ENCODE assay signal across 26 mouse cellular contexts in the genomic region with DNA sequence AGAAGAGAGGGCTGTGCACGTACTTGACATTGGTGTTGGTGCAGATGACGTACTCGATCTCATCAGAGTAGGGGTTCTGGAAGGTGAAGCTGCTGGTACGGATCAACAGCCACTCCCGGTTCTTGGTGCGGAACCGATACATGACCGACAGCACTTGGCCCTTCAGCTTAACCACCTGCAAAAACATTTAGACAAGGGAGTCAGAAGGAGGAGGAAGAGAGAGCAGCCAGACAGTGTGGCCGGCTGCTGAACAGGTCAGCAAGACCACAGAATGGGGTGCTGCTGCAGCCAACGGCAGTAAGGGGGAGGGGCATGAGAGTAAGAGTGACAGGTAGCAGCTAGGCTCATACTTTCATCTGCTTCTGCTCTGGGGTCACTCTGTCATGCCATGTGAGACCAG.
"Had no signal": no experiment of that assay in that cellular context is flagged by ENCODE, and none has a peak within 500 bp of the region (broad histone marks: within the 10 kb centered on the region; RNA-seq: fewer than 3 reads in every experiment).

No protein-coding gene starts in this region.

- H3K9ac ChIP-seq: heart, embryonic 12.5 days; hindbrain, embryonic 12.5 days; hindbrain, embryonic 14.5 days; intestine, embryonic 15.5 days; limb, embryonic 12.5 days; liver, embryonic 13.5 days; liver, embryonic 15.5 days had no signal

- ATAC-seq: hindbrain, embryonic 16.5 days; inflammation-experienced regulatory T-cells, adult 6 months; intestine, embryonic 15.5 days; intestine, postnatal 0 days had no signal

- H3K27ac ChIP-seq: gastrocnemius, adult 2 months; heart, embryonic 10.5 days; hindbrain, embryonic 10.5 days; hindbrain, embryonic 12.5 days; hindbrain, embryonic 14.5 days; intestine, embryonic 15.5 days; layer of hippocampus, adult 2 months; left cerebral cortex, adult 2 months; limb, embryonic 10.5 days; limb, embryonic 12.5 days; liver, embryonic 13.5 days; liver, embryonic 15.5 days had no signal

- H3K4me1 ChIP-seq: hindbrain, embryonic 10.5 days; hindbrain, embryonic 12.5 days; intestine, embryonic 15.5 days; limb, embryonic 10.5 days; limb, embryonic 12.5 days; liver, embryonic 13.5 days; liver, embryonic 15.5 days had no signal

- H3K4me2 ChIP-seq: heart, embryonic 12.5 days; hindbrain, embryonic 12.5 days; hindbrain, embryonic 14.5 days; intestine, embryonic 15.5 days; limb, embryonic 12.5 days; liver, embryonic 11.5 days; liver, embryonic 13.5 days; liver, embryonic 15.5 days had no signal

- H3K27me3 ChIP-seq: heart, embryonic 12.5 days; hindbrain, embryonic 12.5 days; intestine, embryonic 15.5 days; limb, embryonic 12.5 days; liver, embryonic 13.5 days; liver, embryonic 15.5 days had no signal

- H3K4me3 ChIP-seq: gastrocnemius, adult 2 months; heart, embryonic 10.5 days; heart, embryonic 12.5 days; hindbrain, embryonic 10.5 days; hindbrain, embryonic 12.5 days; intestine, embryonic 15.5 days; layer of hippocampus, adult 2 months; left cerebral cortex, adult 2 months; limb, embryonic 10.5 days; limb, embryonic 12.5 days; liver, embryonic 13.5 days; liver, embryonic 15.5 days had no signal

- H3K36me3 ChIP-seq: heart, embryonic 10.5 days; heart, embryonic 12.5 days; intestine, embryonic 15.5 days; liver, embryonic 13.5 days; liver, embryonic 15.5 days had no signal

- H3K9me3 ChIP-seq: heart, embryonic 10.5 days; heart, embryonic 12.5 days; hindbrain, embryonic 10.5 days; hindbrain, embryonic 12.5 days; intestine, embryonic 15.5 days; limb, embryonic 10.5 days; limb, embryonic 12.5 days; liver, embryonic 13.5 days; liver, embryonic 15.5 days had no signal

- DNase-seq: gastrocnemius, adult 2 months; gastrocnemius, postnatal 10 days; gastrocnemius, postnatal 25 days; heart, adult 18-20 months; heart, postnatal 10 days; heart, postnatal 4 days; kidney, adult 18-20 months; kidney, postnatal 10 days; kidney, postnatal 4 days; liver; liver, embryonic 13.5 days had no signal
